Mouse (Mus musculus) hindbrain, embryonic 16.5 days (tissue): ENCODE measurements around the gene Dnttip2. TPM values are rescaled to one million over a fixed set of nuclear protein-coding genes. Genes with fewer than 3 reads are reported as not detected.
A peak's percentile ranks its signal among the peaks of the same experiment; 100 is the strongest.

Experiments used
- ATAC-seq: fragments of 200-750 bp; cut with Nextera tagmentation; 2 replicates; pipeline ENCODE4 v1.8.0; 2017; ENCODE audit warnings: moderate TSS enrichment, moderate library complexity
- H3K27ac ChIP-seq: fragments of 300-500 bp; sonication (generic); 2 replicates; pipeline ENCODE4 v1.5.1; 2014; ENCODE audit warnings: low read depth, mild to moderate bottlenecking, control low read depth, low read length, moderate library complexity
- H3K27me3 ChIP-seq: fragments of 300-500 bp; sonication (generic); replicated peaks from 2 replicates; pipeline ENCODE4 v1.6.1; 2014; ENCODE audit warnings: low read length; ENCODE audit not compliant: control insufficient read depth, insufficient read depth
- H3K36me3 ChIP-seq: fragments of 300-500 bp; sonication (generic); 2 replicates; pipeline ENCODE4 v1.6.1; 2014; ENCODE audit warnings: mild to moderate bottlenecking, low read length, moderate library complexity, mixed read lengths; ENCODE audit not compliant: control insufficient read depth, insufficient read depth
- H3K4me1 ChIP-seq: fragments of 300-500 bp; sonication (generic); 2 replicates; pipeline ENCODE4 v1.6.1; 2014; ENCODE audit warnings: low read depth, low read length; ENCODE audit not compliant: control insufficient read depth, insufficient read depth
- H3K4me2 ChIP-seq: fragments of 300-500 bp; sonication (generic); 2 replicates; pipeline ENCODE4 v1.6.1; 2014; ENCODE audit warnings: mild to moderate bottlenecking, low read length, control low read depth, moderate library complexity
- H3K4me3 ChIP-seq: fragments of 300-500 bp; sonication (generic); 2 replicates; pipeline ENCODE4 v1.5.1; 2014; ENCODE audit warnings: mild to moderate bottlenecking, low read length, control low read depth, moderate library complexity
- H3K9ac ChIP-seq: fragments of 300-500 bp; sonication (generic); 2 replicates; pipeline ENCODE4 v1.6.1; 2014; ENCODE audit warnings: low read depth, mild to moderate bottlenecking, control low read depth, low read length, moderate library complexity
- H3K9me3 ChIP-seq: fragments of 300-500 bp; sonication (generic); 2 replicates; pipeline ENCODE4 v1.6.1; 2014; ENCODE audit warnings: mild to moderate bottlenecking, low read length, moderate library complexity; ENCODE audit not compliant: control insufficient read depth
- WGBS: fragments of 180-500 bp; shearing (Covaris S2); extraction: QIAGEN DNeasy Blood & Tissue Kit; methylation state at CpG from one replicate; pipeline ENCODE4 v1.1.7; 2014; 5-methylcytosine and 5-hydroxymethylcytosine counted together
- polyA plus RNA-seq: library from polyadenylated mRNA; unstranded; fragments of >200 nt; fragmentation: Nextera tagmentation; extraction: Ambion mirVana; gene quantifications from 2 replicates; pipeline ENCODE4 v1.2.1, GENCODE M21; 2015

The Dnttip2 gene
- polyA plus RNA-seq, 1 experiment from 2014 or later, result 39.8 TPM

- H3K4me2 ChIP-seq, result no peak overlapping the region
- H3K9ac ChIP-seq, result no peak overlapping the region
- H3K36me3 ChIP-seq, result no peaks in the 10 kb centered on the region
- H3K4me3 ChIP-seq, result no peak overlapping the region
- peaks cover 2% of the 10 kb centered on the region for H3K4me1 ChIP-seq
- H3K27me3 ChIP-seq, result no peaks in the 10 kb centered on the region
- 53% methylated on average over 7 of the region's 7 CpGs for WGBS
- ATAC-seq, result no peak
- no peak overlapping the region for H3K27ac ChIP-seq
- no peaks in the 10 kb centered on the region for H3K9me3 ChIP-seq
These were observed 39.7 kb downstream of the Dnttip2 start for GRCm38 (mm10) chr3:122313936-122314335.

- H3K9ac ChIP-seq, result peak overlapping the region; percentile 31; the same call in 1 of the 2 replicates
- ATAC-seq, result peak; percentile 61; the same call in 1 of the 2 replicates
- 12% methylated on average over 11 of the region's 11 CpGs for WGBS
- H3K27ac ChIP-seq, result no peak overlapping the region
- H3K27me3 ChIP-seq, result no peaks in the 10 kb centered on the region
- peaks cover 2% of the 10 kb centered on the region for H3K4me1 ChIP-seq
- H3K36me3 ChIP-seq, result no peaks in the 10 kb centered on the region
- H3K4me3 ChIP-seq, result no peak overlapping the region; the same call in 1 of the 2 replicates
- H3K9me3 ChIP-seq, result no peaks in the 10 kb centered on the region
- peak overlapping the region; percentile 45 for H3K4me2 ChIP-seq
These were observed 42.4 kb downstream of the Dnttip2 start for GRCm38 (mm10) chr3:122316621-122317020.

GRCm38 (mm10) chr3:122317339-122317738, 43.2 kb downstream of the Dnttip2 start:
- 91% methylated on average over 6 of the region's 6 CpGs for WGBS
- Histone ChIP-seq H3K27me3 (no peaks in the 10 kb centered on the region), H3K4me2 (no peak overlapping the region), H3K36me3 (no peaks in the 10 kb centered on the region), H3K4me1 (peaks cover 2% of the 10 kb centered on the region), H3K4me3 (no peak overlapping the region), H3K27ac (no peak overlapping the region), H3K9ac (no peak overlapping the region), H3K9me3 (no peaks in the 10 kb centered on the region)
- no peak for ATAC-seq

GRCm38 (mm10) chr3:122322226-122322625, 48.0 kb downstream of the Dnttip2 start:
- Histone ChIP-seq H3K4me3 (no peak overlapping the region), H3K9ac (no peak overlapping the region), H3K27me3 (no peaks in the 10 kb centered on the region), H3K9me3 (no peaks in the 10 kb centered on the region), H3K27ac (no peak overlapping the region), H3K4me1 (no peaks in the 10 kb centered on the region), H3K4me2 (no peak overlapping the region), H3K36me3 (no peaks in the 10 kb centered on the region)
- 70% methylated on average over 9 of the region's 9 CpGs for WGBS
- no peak for ATAC-seq

GRCm38 (mm10) chr3:122323841-122324240, 49.7 kb downstream of the Dnttip2 start:
- no peak for ATAC-seq
- H3K4me2 ChIP-seq, result no peak overlapping the region
- 99% methylated on average over 6 of the region's 6 CpGs for WGBS

GRCm38 (mm10) chr3:122324528-122324927, 50.3 kb downstream of the Dnttip2 start:
- H3K9ac ChIP-seq, result no peak overlapping the region
- no peak overlapping the region for H3K4me3 ChIP-seq
- H3K4me1 ChIP-seq, result no peaks in the 10 kb centered on the region
- no peaks in the 10 kb centered on the region for H3K27me3 ChIP-seq
- H3K4me2 ChIP-seq, result no peak overlapping the region
- no peaks in the 10 kb centered on the region for H3K36me3 ChIP-seq
- WGBS, result 97% methylated on average over 3 of the region's 3 CpGs
- no peak for ATAC-seq
- H3K9me3 ChIP-seq, result no peaks in the 10 kb centered on the region
- no peak overlapping the region for H3K27ac ChIP-seq

More at GRCm38 (mm10) chr3:122323841-122324240, 49.7 kb downstream of the Dnttip2 start:
- Histone ChIP-seq H3K27me3 (no peaks in the 10 kb centered on the region), H3K4me1 (no peaks in the 10 kb centered on the region), H3K9ac (no peak overlapping the region), H3K9me3 (no peaks in the 10 kb centered on the region), H3K36me3 (no peaks in the 10 kb centered on the region), H3K27ac (no peak overlapping the region), H3K4me3 (no peak overlapping the region)

GRCm38 (mm10) chr3:122330484-122330883, 56.3 kb downstream of the Dnttip2 start:
- 87% methylated on average over 12 of the region's 12 CpGs for WGBS

GRCm38 (mm10) chr3:122333493-122333892, 59.3 kb downstream of the Dnttip2 start:
- ATAC-seq, result peak; percentile 30; the same call in 1 of the 2 replicates
- H3K36me3 ChIP-seq, result no peaks in the 10 kb centered on the region
- H3K4me2 ChIP-seq, result no peak overlapping the region
- H3K4me3 ChIP-seq, result no peak overlapping the region
- H3K9me3 ChIP-seq, result no peaks in the 10 kb centered on the region
- no peak overlapping the region for H3K27ac ChIP-seq
- H3K9ac ChIP-seq, result no peak overlapping the region
- WGBS, result 19% methylated on average over 4 of the region's 4 CpGs
- H3K4me1 ChIP-seq, result no peaks in the 10 kb centered on the region
- H3K27me3 ChIP-seq, result no peaks in the 10 kb centered on the region

More at GRCm38 (mm10) chr3:122330484-122330883, 56.3 kb downstream of the Dnttip2 start:
- H3K27ac ChIP-seq, result no peak overlapping the region
- H3K9ac ChIP-seq, result no peak overlapping the region
- no peaks in the 10 kb centered on the region for H3K9me3 ChIP-seq
- H3K4me3 ChIP-seq, result no peak overlapping the region
- no peaks in the 10 kb centered on the region for H3K27me3 ChIP-seq
- H3K4me2 ChIP-seq, result no peak overlapping the region
- no peaks in the 10 kb centered on the region for H3K36me3 ChIP-seq
- H3K4me1 ChIP-seq, result no peaks in the 10 kb centered on the region
- no peak for ATAC-seq

- no peaks in the 10 kb centered on the region for H3K27me3 ChIP-seq
- no peak overlapping the region for H3K27ac ChIP-seq
- no peaks in the 10 kb centered on the region for H3K36me3 ChIP-seq
- no peaks in the 10 kb centered on the region for H3K4me1 ChIP-seq
- H3K4me3 ChIP-seq, result no peak overlapping the region
- no peak overlapping the region for H3K9ac ChIP-seq
- 57% methylated on average over 7 of the region's 7 CpGs for WGBS
- no peaks in the 10 kb centered on the region for H3K9me3 ChIP-seq
- ATAC-seq, result peak; percentile 6; the same call in 1 of the 2 replicates
- H3K4me2 ChIP-seq, result no peak overlapping the region
These were observed 59.7 kb downstream of the Dnttip2 start for GRCm38 (mm10) chr3:122333902-122334301.

- Histone ChIP-seq H3K9ac (no peak overlapping the region), H3K27me3 (no peaks in the 10 kb centered on the region), H3K4me1 (no peaks in the 10 kb centered on the region), H3K27ac (no peak overlapping the region), H3K4me2 (no peak overlapping the region), H3K4me3 (no peak overlapping the region), H3K36me3 (no peaks in the 10 kb centered on the region), H3K9me3 (no peaks in the 10 kb centered on the region)
- WGBS, result 72% methylated on average over 7 of the region's 7 CpGs
- ATAC-seq, result no peak
These were observed 60.2 kb downstream of the Dnttip2 start for GRCm38 (mm10) chr3:122334375-122334774.
